Mouse (Mus musculus) liver, postnatal 0 days (tissue): Measurements from ENCODE around the gene Tmem135.

Experiments
- CTCF ChIP-seq: sonication (generic); IDR thresholded peaks from 2 replicates; pipeline ENCODE4 v1.5.1; 2016; ENCODE audit warnings: antibody characterized with exemption, low read depth
- EP300 ChIP-seq: IDR thresholded peaks from 2 replicates; pipeline ENCODE4 v1.6.1; 2016; ENCODE audit warnings: antibody characterized with exemption, low read depth, mild to moderate bottlenecking

GRCm38 (mm10) chr7:89397837-89398534 is 6.0 kb downstream of the Tmem135 start:
- TF ChIP-seq CTCF, result no peak
- TF ChIP-seq EP300, result no peak
